Mouse (Mus musculus): ENCODE measurements at regions not wholly inside any gene's neighbourhood (a gene's known extent, or its start where the extent isn't known, plus 50 kb on each side); places are given as distances from the start of the nearest gene placed in this dataset.

DNA sequence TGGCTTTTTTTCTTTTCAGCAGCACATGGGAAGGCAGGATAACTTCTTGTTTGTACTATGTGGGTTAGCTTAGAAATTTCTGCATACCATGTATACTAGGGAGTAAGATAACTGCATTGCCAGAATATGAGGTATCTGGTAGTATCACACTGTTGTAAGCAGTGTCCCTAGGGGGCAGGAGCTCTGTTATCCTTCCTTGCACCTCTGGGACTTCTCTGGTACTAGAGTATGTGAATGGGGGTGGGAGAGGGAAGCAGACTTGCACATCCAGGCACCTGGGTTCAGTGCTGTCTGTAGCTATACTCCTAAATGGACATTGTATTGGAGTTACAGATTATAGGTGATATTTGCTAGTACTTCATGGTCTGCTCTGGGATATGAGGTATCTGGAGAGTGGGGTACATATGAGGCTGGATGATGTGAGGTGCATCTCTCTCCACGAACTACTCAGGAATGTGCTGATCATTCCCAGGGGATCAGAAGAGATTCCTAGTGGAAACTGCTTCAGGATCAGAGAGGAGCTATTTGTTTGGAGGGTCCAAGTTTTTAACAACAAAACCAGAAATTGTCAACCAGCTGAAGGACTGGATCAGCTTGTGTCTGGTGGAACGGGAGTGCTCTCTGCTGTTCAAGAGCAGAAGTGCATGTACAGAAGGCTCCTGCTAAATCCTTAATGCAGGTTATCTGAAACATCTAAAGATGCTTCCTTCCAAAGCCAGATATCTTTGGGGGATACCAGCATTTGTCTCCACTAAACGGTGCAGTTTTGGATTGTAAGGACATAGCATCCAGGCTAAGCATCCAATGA, 402.7 kb upstream of the Vrk2 start:
- TF ChIP-seq CTCF (conservative IDR thresholded peaks at IDR 0.05 in 1 of 2, IDR thresholded peaks at IDR 0.05 in 1 of 2; ENCODE audit: low read depth in 2 of 2, low read length in 2 of 2) = peak; percentile 81 to 97
- no peak for TF ChIP-seq GABPA (IDR thresholded peaks at IDR 0.05; ENCODE audit: insufficient replicate concordance, low read depth, low read length)
- no peak for TF ChIP-seq ZMIZ1 (IDR thresholded peaks at IDR 0.05; ENCODE audit: low read depth, low read length)
- TF ChIP-seq POLR2A (IDR thresholded peaks at IDR 0.05; ENCODE audit: low read depth, low read length) = no peak
- no peak for TF ChIP-seq POLR2AphosphoS2 (IDR thresholded peaks at IDR 0.05; ENCODE audit: low read depth, low read length)
- no peak for TF ChIP-seq EP300 (IDR thresholded peaks at IDR 0.05; ENCODE audit: low read length)

Data from CH12.LX (cell line).